Mouse (Mus musculus): Measurements from ENCODE around the gene Lrig2.
A peak's percentile ranks its signal among the peaks of the same experiment; 100 is the strongest.

Lrig2 gene

GRCm38 (mm10) chr3:104511538-104512423 lies at the start of gene Lrig2:
Lrig2 (minus strand) TSS chr3:104511918.
- DNase-seq (ENCODE audit: low spot score in 2 of 2), result peak; percentile 97 to 100

DNA sequence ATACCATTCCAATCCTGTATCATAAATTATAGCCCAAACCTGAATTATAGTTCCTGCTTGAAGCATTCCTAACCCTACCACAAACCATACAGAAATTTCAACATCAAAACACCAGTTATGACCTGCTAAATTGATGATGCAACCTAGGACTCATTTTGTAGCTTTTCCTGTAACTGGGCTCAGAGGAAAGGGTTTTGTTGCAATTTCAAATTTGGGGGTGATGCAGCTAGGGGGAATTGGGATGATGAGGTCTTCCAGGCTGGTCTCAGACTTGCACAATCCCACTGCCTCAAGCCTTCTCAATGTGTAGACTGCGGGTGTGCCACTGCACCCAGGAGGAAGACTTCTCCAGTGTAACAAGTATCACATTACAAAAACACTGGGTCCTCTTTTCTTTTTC lies 44.9 kb upstream of the Lrig2 start:
- no peak for DNase-seq (ENCODE audit: low spot score in 2 of 2)

DNA sequence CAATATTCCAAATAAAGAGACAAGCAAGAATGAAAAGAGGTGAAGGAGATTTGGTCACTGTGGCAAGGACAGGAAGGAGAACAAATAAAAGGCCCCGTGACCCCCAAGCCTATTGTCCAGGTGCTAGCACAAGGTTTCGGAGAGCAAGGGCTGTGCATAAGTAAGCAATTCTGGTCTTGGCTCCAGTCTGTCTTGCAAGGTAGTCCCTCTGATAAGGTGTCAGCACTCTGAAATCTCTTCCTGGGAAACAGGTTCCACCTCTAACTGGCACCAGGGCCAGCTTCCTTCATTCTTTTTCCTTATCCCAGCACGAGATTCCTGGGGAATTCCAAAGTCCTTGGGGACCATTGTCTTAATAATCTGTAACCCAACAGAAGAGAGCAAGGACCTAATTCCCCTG lies 38.9 kb upstream of the Lrig2 start:
- DNase-seq (ENCODE audit: low spot score in 2 of 2), result no peak

GRCm38 (mm10) chr3:104548367-104549087 lies 36.8 kb upstream of the Lrig2 start:
- DNase-seq (ENCODE audit: low spot score in 2 of 2), result no peak

GRCm38 (mm10) chr3:104543825-104544224 lies 32.1 kb upstream of the Lrig2 start:
- no peak for DNase-seq (ENCODE audit: low spot score in 2 of 2)

- no peak for DNase-seq (ENCODE audit: low spot score in 2 of 2)
Measured at GRCm38 (mm10) chr3:104542065-104542429, 30.3 kb upstream of the Lrig2 start.

DNA sequence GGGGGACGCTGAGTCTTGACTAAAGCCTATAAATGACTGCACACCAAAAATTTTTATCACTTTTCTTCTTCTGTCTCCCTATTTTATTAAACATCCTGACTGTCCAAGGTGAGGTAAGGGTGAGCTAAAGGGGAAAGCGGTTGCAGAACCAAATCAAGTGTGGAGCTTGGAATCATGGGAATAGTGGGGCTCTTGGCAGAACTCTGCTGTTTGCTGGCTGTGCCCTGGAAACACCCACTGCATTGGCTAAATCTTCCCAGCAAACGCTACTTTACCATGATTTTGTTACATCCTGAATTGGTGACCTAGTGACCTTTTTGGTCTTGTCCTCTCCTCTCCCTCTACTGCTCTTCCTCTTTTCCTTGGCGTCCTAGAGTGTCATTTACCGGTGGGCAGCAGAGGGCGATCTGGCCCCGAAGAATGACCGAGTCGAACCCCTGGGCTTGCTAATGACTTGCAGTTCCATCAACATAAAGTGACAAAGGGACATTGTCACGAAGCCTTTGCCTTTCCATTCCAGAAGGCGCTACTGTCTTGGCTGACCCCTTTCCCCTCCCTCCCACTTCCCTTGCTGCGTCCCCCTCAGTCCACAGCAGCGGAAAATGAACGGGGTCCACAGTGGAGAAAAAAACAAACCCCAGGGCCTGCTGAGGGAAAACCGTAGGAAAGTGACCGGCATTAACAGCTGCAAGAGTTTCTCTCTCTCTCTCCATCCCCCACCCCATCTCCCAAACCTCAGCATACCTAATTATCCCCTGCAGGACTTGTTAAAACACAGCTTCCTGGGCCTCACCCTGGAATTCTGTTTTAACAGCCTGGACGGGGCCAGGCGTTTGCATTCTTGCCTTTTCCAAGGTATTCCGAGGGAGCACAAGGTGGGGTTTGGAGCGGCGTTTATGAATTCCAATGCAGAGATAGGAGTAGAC lies 29.7 kb upstream of the Lrig2 start:
- peak; percentile 62 to 68 for DNase-seq (ENCODE audit: low spot score in 2 of 2)

- no peak for DNase-seq (ENCODE audit: low spot score in 2 of 2)
Measured at GRCm38 (mm10) chr3:104540480-104541138, 28.9 kb upstream of the Lrig2 start.

DNA sequence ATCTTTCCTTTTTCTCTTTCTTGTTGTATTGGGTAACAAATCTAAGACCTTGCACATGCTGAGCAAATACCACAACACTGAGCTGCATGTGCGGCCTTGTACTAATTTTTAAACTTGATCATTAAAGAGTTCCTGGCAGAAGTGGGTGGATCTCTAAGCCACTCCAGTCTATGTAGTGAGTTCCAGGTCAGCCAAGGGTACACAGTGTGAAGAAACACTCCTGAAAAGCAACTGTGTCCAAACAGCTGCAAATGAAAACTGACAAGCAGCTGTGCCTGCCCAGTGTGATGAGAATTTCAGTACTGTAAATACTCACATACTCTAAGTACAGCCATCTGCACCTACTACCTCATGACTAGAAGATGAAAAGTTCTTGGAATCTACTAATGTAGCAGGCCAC lies 21.5 kb upstream of the Lrig2 start:
- DNase-seq (ENCODE audit: low spot score in 2 of 2), result no peak

DNA sequence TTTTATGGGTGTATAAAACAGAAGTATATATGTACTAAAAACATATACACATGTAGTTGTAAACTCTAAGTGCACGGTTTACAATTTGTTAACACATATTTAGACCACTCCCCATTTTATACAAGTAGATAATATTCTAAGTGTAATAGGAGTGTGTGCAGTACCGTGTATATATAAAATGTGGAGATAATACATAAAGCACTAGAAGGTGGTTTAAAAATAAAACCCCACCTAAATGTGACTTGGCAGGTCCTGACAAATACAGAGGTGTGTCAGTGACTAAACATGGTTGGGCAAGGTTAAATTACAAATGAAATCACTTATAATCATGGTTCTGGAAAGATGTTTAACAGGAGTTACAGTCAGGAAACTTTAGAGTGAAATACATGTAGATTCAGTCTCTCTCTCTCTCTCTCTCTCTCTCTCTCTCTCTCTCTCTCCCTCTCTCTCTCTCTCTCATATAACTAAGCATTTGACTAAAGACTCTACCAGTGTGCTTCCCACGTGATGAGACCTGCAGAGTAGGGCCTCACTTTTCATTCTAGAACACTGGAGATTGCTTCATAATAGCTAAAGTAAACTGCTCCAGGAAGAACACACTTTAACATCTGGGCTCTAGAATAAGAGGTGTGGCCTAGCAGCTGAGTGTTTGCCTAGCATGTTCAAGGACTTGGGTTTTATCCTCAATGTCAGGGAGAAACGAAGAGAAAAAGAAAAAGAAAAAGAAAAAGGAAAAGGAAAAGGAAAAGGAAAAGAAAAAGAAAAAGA lies 14.6 kb upstream of the Lrig2 start:
- DNase-seq (ENCODE audit: low spot score in 2 of 2), result no peak

GRCm38 (mm10) chr3:104525516-104525915 lies 13.8 kb upstream of the Lrig2 start:
- no peak for DNase-seq (ENCODE audit: low spot score in 2 of 2)

DNA sequence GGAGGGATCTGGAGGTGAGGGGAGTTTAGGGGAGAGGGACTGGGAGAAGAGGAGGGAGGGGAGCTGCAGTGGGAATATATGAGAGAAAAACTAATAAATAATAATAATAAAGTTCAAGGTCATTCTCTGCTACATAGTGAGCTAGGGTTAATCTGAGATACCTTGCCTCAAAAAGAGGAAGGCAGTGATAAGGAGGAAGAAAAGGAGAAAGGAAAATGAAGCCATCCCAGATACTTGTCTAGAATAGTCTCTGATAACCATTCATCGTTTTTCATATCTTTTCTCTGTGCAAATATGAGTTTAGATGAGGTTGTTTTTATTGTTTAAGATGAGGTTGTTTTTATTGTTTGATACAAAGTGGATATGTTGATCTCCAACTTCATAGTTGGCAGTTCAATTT lies 13.3 kb upstream of the Lrig2 start:
- DNase-seq (ENCODE audit: low spot score in 2 of 2), result no peak

DNA sequence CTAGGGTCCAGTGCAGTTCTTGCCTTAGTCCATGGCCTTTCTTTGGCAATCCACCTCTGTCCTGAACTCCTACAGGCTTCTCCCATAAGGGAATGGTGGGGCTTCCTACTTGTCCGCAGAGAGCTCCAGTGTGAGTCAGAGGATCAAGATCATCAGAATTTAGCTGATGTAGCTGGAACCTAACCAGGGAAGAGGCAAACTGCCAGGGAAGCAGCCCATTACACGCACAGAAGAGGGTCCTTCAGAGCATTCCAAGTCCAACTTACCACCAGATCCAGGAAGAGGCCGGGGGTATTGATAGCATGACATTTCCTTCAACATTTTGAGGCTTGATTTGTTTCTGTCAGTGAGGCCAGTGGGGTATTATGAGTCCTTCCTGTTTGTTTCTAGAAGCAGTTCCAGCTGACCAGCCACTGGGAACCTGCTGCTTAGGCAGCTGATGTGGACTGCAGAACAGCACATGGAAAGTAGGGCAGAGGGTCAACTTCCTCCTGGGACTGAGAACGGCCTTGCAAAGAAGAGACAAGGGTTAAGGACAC lies 11.7 kb upstream of the Lrig2 start:
- no peak for DNase-seq (ENCODE audit: low spot score in 2 of 2)

DNA sequence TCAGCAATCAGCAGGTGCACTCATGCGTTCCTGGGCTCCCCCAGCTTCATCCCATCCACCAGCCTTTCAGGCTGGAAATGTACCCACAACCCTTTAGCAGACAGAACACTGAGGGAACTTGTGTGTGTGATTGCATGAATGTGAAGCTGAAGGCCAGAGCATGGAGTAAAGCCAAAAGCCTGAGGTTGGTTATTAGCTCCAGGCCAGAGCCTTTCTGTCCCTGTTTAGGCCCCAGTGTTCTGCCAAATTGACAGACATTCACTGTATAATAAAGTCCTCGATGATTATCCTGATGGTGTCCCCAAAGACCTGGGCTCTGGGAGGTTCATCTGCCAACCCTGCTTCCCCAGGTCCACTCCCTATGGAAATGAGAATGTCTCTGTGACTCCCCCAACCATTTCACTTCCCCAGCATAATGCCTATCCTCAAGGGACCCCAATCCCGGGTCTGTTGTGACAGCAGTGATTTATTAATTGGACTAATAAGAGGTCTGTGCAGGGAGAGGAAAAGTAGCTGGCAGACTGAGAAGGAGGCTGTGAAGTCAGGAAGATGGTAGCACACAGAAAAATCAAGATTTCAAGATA lies 9.7 kb upstream of the Lrig2 start:
- no peak for DNase-seq (ENCODE audit: low spot score in 2 of 2)

- DNase-seq (ENCODE audit: low spot score in 2 of 2), result no peak
Measured at GRCm38 (mm10) chr3:104520471-104520870, 8.8 kb upstream of the Lrig2 start.

DNA sequence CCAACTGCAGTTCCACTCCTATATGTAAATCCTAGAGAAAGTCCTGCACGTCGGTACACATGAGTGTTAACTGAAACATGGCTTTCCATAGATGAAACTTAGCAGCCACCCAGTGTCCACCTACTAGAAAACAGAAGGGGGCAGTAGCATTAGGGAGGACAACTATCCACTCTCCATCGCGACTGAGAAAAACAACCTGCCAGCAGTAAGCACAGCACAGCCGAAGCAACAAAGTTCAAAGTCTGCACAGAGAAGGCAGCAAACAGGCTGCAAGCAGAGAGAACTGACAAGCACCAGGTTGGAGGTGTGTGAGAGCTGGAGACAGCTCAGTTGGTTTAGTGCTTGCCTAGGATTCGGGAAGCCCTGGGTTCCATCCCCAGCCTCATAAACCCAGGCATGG lies 7.2 kb upstream of the Lrig2 start:
- DNase-seq (ENCODE audit: low spot score in 2 of 2), result no peak

GRCm38 (mm10) chr3:104518411-104518810 lies 6.7 kb upstream of the Lrig2 start:
- no peak for DNase-seq (ENCODE audit: low spot score in 2 of 2)

GRCm38 (mm10) chr3:104517161-104517560 lies 5.4 kb upstream of the Lrig2 start:
- DNase-seq (ENCODE audit: low spot score in 2 of 2), result no peak

DNA sequence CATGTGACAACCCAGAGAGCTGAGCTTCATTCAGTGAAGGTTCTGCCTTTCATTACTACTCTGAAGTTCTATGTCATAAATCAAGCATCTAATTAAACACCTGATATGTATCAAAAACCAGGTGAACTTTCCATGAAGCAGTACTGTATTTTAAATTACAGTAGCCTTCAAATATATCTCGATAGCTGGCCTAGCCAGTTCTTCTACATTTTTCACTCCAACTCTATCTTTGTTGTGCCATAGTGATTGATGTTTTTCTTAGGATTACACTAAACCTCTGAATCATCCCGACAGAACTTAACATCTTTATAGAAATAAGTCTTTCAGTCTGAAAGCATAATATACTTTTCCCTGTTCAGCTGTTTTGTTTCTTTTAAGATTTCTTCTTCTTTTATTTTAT lies 2.8 kb upstream of the Lrig2 start:
- no peak for DNase-seq (ENCODE audit: low spot score in 2 of 2)

GRCm38 (mm10) chr3:104512424-104512748 lies 668 bp upstream of the Lrig2 start:
- no peak for DNase-seq (ENCODE audit: low spot score in 2 of 2)
